Mouse (Mus musculus) midbrain, embryonic 10.5 days (tissue): ENCODE results near the gene Tpra1. TPM values are rescaled to one million over a fixed set of nuclear protein-coding genes. Genes with fewer than 3 reads are reported as not detected.
A peak's percentile ranks its signal among the peaks of the same experiment; 100 is the strongest.

Source experiments
- DNase-seq: peaks from one replicate; pipeline ENCODE4 v3.0.0-alpha.2; 2017; ENCODE audit warnings: low spot score
- H3K27ac ChIP-seq: fragments of 300-500 bp; sonication (generic); replicated peaks from 2 replicates; pipeline ENCODE4 v1.5.1; 2016; ENCODE audit warnings: mild to moderate bottlenecking
- H3K27me3 ChIP-seq: fragments of 300-500 bp; sonication (generic); 2 replicates; pipeline ENCODE4 v1.6.1; 2016; ENCODE audit warnings: low read depth, mild to moderate bottlenecking; ENCODE audit not compliant: poor library complexity, severe bottlenecking
- H3K36me3 ChIP-seq: fragments of 300-500 bp; sonication (generic); 2 replicates; pipeline ENCODE4 v1.6.1; 2016; ENCODE audit warnings: mild to moderate bottlenecking, moderate library complexity
- H3K4me1 ChIP-seq: fragments of 300-500 bp; sonication (generic); 2 replicates; pipeline ENCODE4 v1.6.1; 2016
- H3K4me3 ChIP-seq: fragments of 300-500 bp; sonication (generic); 2 replicates; pipeline ENCODE4 v1.5.1; 2016; ENCODE audit warnings: mild to moderate bottlenecking, moderate library complexity
- H3K9me3 ChIP-seq: fragments of 300-500 bp; sonication (generic); replicated peaks from 2 replicates; pipeline ENCODE4 v1.6.1; 2016; ENCODE audit warnings: mild to moderate bottlenecking
- WGBS: fragments of 180-500 bp; shearing (Covaris S2); methylation state at CpG from one replicate; pipeline ENCODE4 v1.1.7; 2016; 5-methylcytosine and 5-hydroxymethylcytosine counted together
- polyA plus RNA-seq: library from polyadenylated mRNA; unstranded; fragments of >200 nt; fragmentation: Nextera tagmentation; extraction: Ambion mirVana; gene quantifications from 2 replicates; pipeline ENCODE4 v1.2.1, GENCODE M21; 2016

The Tpra1 gene
- polyA plus RNA-seq, 1 experiment from 2014 or later = 57.6 TPM

- 3% methylated on average over 74 of the region's 74 CpGs for WGBS
- Histone ChIP-seq H3K9me3 (0 out of 2 replicates have a peak, but pooled peaks cover 4% of the 10 kb centered on the region), H3K4me1 (peaks cover 44% of the 10 kb centered on the region), H3K4me3 (peak overlapping the region; percentile 85), H3K27ac (peak overlapping the region; percentile 91), H3K27me3 (peaks cover 39% of the 10 kb centered on the region), H3K36me3 (peaks cover 7% of the 10 kb centered on the region; the same call in 1 of the 2 replicates)
- peak; percentile 53 for DNase-seq
These were observed 27.8 kb upstream of the Tpra1 start for GRCm38 (mm10) chr6:88873965-88874867.

GRCm38 (mm10) chr6:88874868-88875508 is 27.1 kb upstream of the Tpra1 start, which contains the start of gene Podxl2:
Podxl2 (minus strand) TSS chr6:88875044.
- H3K27ac ChIP-seq = peak within 1 kb of the TSS; percentile 91
- peaks cover 7% of the 10 kb centered on the region; the same call in 1 of the 2 replicates for H3K36me3 ChIP-seq
- H3K9me3 ChIP-seq = 0 out of 2 replicates have a peak, but pooled peaks cover 4% of the 10 kb centered on the region
- DNase-seq = peak; percentile 86
- peaks cover 39% of the 10 kb centered on the region for H3K27me3 ChIP-seq
- H3K4me3 ChIP-seq = peak within 1 kb of the TSS; percentile 85
- 6% methylated on average over 63 of the region's 63 CpGs for WGBS
- peaks cover 39% of the 10 kb centered on the region for H3K4me1 ChIP-seq

GRCm38 (mm10) chr6:88879471-88879870 is 22.6 kb upstream of the Tpra1 start:
- H3K9me3 ChIP-seq = 0 out of 2 replicates have a peak, but pooled peaks cover 4% of the 10 kb centered on the region
- H3K27ac ChIP-seq = no peak overlapping the region
- H3K36me3 ChIP-seq = peaks cover 52% of the 10 kb centered on the region
- DNase-seq = no peak
- 73% methylated on average over 4 of the region's 4 CpGs for WGBS
- H3K4me3 ChIP-seq = no peak overlapping the region
- peaks cover 19% of the 10 kb centered on the region for H3K4me1 ChIP-seq
- peaks cover 21% of the 10 kb centered on the region for H3K27me3 ChIP-seq

GRCm38 (mm10) chr6:88881334-88881733 is 20.7 kb upstream of the Tpra1 start:
- Histone ChIP-seq H3K4me3 (no peak overlapping the region), H3K27ac (peak overlapping the region; percentile 25; the same call in 1 of the 2 replicates), H3K27me3 (peaks cover 2% of the 10 kb centered on the region), H3K9me3 (no peaks in the 10 kb centered on the region), H3K4me1 (peaks cover 13% of the 10 kb centered on the region), H3K36me3 (peaks cover 70% of the 10 kb centered on the region)
- 83% methylated on average over 7 of the region's 7 CpGs for WGBS
- DNase-seq = no peak

GRCm38 (mm10) chr6:88884195-88884594 is 17.9 kb upstream of the Tpra1 start:
- peaks cover 92% of the 10 kb centered on the region for H3K36me3 ChIP-seq
- 96% methylated on average over 10 of the region's 10 CpGs for WGBS
- H3K4me3 ChIP-seq = no peak overlapping the region
- H3K27me3 ChIP-seq = no peaks in the 10 kb centered on the region
- DNase-seq = no peak
- H3K4me1 ChIP-seq = peaks cover 13% of the 10 kb centered on the region
- no peaks in the 10 kb centered on the region for H3K9me3 ChIP-seq
- no peak overlapping the region for H3K27ac ChIP-seq

- no peak overlapping the region for H3K27ac ChIP-seq
These were observed 17.4 kb upstream of the Tpra1 start for GRCm38 (mm10) chr6:88884690-88885089.

GRCm38 (mm10) chr6:88885644-88886416 is 16.2 kb upstream of the Tpra1 start:
- Histone ChIP-seq H3K27me3 (no peaks in the 10 kb centered on the region), H3K4me3 (no peak overlapping the region), H3K27ac (peak overlapping the region; percentile 52), H3K4me1 (peaks cover 13% of the 10 kb centered on the region), H3K9me3 (no peaks in the 10 kb centered on the region), H3K36me3 (peaks cover 100% of the 10 kb centered on the region)
- no peak for DNase-seq
- 96% methylated on average over 12 of the region's 12 CpGs for WGBS

More at GRCm38 (mm10) chr6:88884690-88885089, 17.4 kb upstream of the Tpra1 start:
- peaks cover 13% of the 10 kb centered on the region for H3K4me1 ChIP-seq
- H3K27me3 ChIP-seq = no peaks in the 10 kb centered on the region
- DNase-seq = no peak
- no peaks in the 10 kb centered on the region for H3K9me3 ChIP-seq
- peaks cover 97% of the 10 kb centered on the region for H3K36me3 ChIP-seq
- 95% methylated on average over 17 of the region's 17 CpGs for WGBS
- H3K4me3 ChIP-seq = no peak overlapping the region

- Histone ChIP-seq H3K9me3 (no peaks in the 10 kb centered on the region), H3K27ac (0 out of 2 replicates have a peak overlapping the region, but pooled peaks have one; percentile 52), H3K36me3 (peaks cover 100% of the 10 kb centered on the region), H3K4me1 (peaks cover 13% of the 10 kb centered on the region), H3K27me3 (no peaks in the 10 kb centered on the region), H3K4me3 (no peak overlapping the region)
- WGBS = 81% methylated on average over 2 of the region's 2 CpGs
- DNase-seq = no peak
These were observed 15.6 kb upstream of the Tpra1 start for GRCm38 (mm10) chr6:88886417-88886967.

GRCm38 (mm10) chr6:88889410-88890042 is 12.5 kb upstream of the Tpra1 start:
- Histone ChIP-seq H3K4me1 (no peaks in the 10 kb centered on the region), H3K4me3 (no peak overlapping the region), H3K36me3 (peaks cover 100% of the 10 kb centered on the region), H3K27me3 (no peaks in the 10 kb centered on the region), H3K27ac (no peak overlapping the region), H3K9me3 (no peaks in the 10 kb centered on the region)
- WGBS = 93% methylated on average over 13 of the region's 13 CpGs
- DNase-seq = no peak

GRCm38 (mm10) chr6:88890832-88891231 is 11.2 kb upstream of the Tpra1 start:
- Histone ChIP-seq H3K27ac (no peak overlapping the region), H3K27me3 (no peaks in the 10 kb centered on the region), H3K9me3 (no peaks in the 10 kb centered on the region), H3K4me3 (no peak overlapping the region), H3K36me3 (peaks cover 100% of the 10 kb centered on the region), H3K4me1 (peaks cover 7% of the 10 kb centered on the region; the same call in 1 of the 2 replicates)
- 89% methylated on average over 7 of the region's 7 CpGs for WGBS
- DNase-seq = no peak

- WGBS = 77% methylated on average over 5 of the region's 5 CpGs
- DNase-seq = peak; percentile 67
- peaks cover 89% of the 10 kb centered on the region for H3K36me3 ChIP-seq
These were observed 8.5 kb upstream of the Tpra1 start for GRCm38 (mm10) chr6:88893559-88893958.

More at GRCm38 (mm10) chr6:88893559-88893958, 8.5 kb upstream of the Tpra1 start:
- Histone ChIP-seq H3K27ac (no peak overlapping the region), H3K27me3 (no peaks in the 10 kb centered on the region), H3K4me3 (no peak overlapping the region), H3K9me3 (no peaks in the 10 kb centered on the region), H3K4me1 (peaks cover 24% of the 10 kb centered on the region)
